Mouse (Mus musculus) MEL (cell line): ENCODE results near the gene Arid4b.

Experiments
- CTCF ChIP-seq, 3 experiments: IDR thresholded peaks in 2 of 3; conservative IDR thresholded peaks in 1 of 3; 2 replicates each; pipeline ENCODE4 v1.5.1; 2011 to 2012; ENCODE audit warnings: low read length in 3 of 3, low read depth in 2 of 3, mild to moderate bottlenecking in 2 of 3, improper control_type of control experiment in 1 of 3, inconsistent platforms in 1 of 3, mixed read lengths in 1 of 3, moderate library complexity in 1 of 3; ENCODE audit not compliant: control insufficient read depth in 1 of 3, insufficient read depth in 1 of 3, poor library complexity in 1 of 3, severe bottlenecking in 1 of 3
- GATA1 ChIP-seq: IDR thresholded peaks from 2 replicates; pipeline ENCODE4 v1.6.1; 2011; ENCODE audit warnings: low read depth, low read length, improper control_type of control experiment
- MYC ChIP-seq: IDR thresholded peaks from 2 replicates; pipeline ENCODE4 v1.6.1; 2011; ENCODE audit warnings: low read depth, mild to moderate bottlenecking, low read length, improper control_type of control experiment, moderate library complexity

- no peak for TF ChIP-seq MYC
- TF ChIP-seq CTCF (IDR thresholded peaks at IDR 0.05 in 2 of 3, conservative IDR thresholded peaks at IDR 0.05 in 1 of 3; ENCODE audit: control insufficient read depth in 1 of 3, insufficient read depth in 1 of 3, low read depth in 2 of 3, low read length in 3 of 3, poor library complexity in 1 of 3, severe bottlenecking in 1 of 3) = no peak
- TF ChIP-seq GATA1 = no peak
Measured at GRCm38 (mm10) chr13:14038911-14039291, 24.1 kb upstream of the Arid4b start.
